Mouse (Mus musculus): ENCODE results near the gene 2610021A01Rik. TPM values are rescaled to one million over a fixed set of nuclear protein-coding genes. Genes with fewer than 3 reads are reported as not detected.
A peak's percentile ranks its signal among the peaks of the same experiment; 100 is the strongest.
"Not testable (repeated sequence)": the region's sequence is repeated elsewhere in the genome, so short reads cannot be mapped to it uniquely, and the experiment has no call there.

Gene 2610021A01Rik
- 16.3 and 17.8 TPM in 2 replicates for polyA plus RNA-seq (2014; fragmentation: Nextera tagmentation; extraction: Ambion mirVana)

- peak; percentile 88 for DNase-seq (ENCODE audit: low spot score)
- no peaks in the 10 kb centered on the region; the same call in 1 of the 2 replicates for H3K36me3 ChIP-seq (ENCODE audit: control insufficient read depth, insufficient read depth, low read length)
- H3K4me2 ChIP-seq, result peak within 1 kb of the TSS; percentile 79
- H3K4me1 ChIP-seq (replicated peaks; ENCODE audit: control insufficient read depth, insufficient read depth, low read length), result no peaks in the 10 kb centered on the region
- ATAC-seq (replicated peaks; ENCODE audit: low FRiP score), result peak; percentile 99
- no peaks in the 10 kb centered on the region for H3K27me3 ChIP-seq (replicated peaks; ENCODE audit: control insufficient read depth, insufficient read depth, low read length)
- WGBS, result under 1% methylated on average over 41 of the region's 41 CpGs
- no peaks in the 10 kb centered on the region for H3K9me3 ChIP-seq (ENCODE audit: control insufficient read depth, low read length)
- peak within 1 kb of the TSS; percentile 72 for H3K4me3 ChIP-seq (ENCODE audit: low read depth, low read length)
- H3K9ac ChIP-seq (ENCODE audit: low read depth, low read length), result peak within 1 kb of the TSS; percentile 81
- peak within 1 kb of the TSS; percentile 25; the same call in 1 of the 2 replicates for H3K27ac ChIP-seq (ENCODE audit: low read depth, low read length)
These were observed at the start of gene 2610021A01Rik for GRCm38 (mm10) chr7:41599034-41599813. Gene 2610021A01Rik, plus strand, starts transcription at chr7:41599230.

GRCm38 (mm10) chr7:41560681-41561080 is 38.3 kb upstream of the 2610021A01Rik start:
- 65% methylated on average over 8 of the region's 8 CpGs for WGBS
- Histone ChIP-seq H3K9ac (ENCODE audit: low read depth, low read length) (no peak overlapping the region), H3K4me3 (ENCODE audit: low read depth, low read length) (no peak overlapping the region), H3K4me2 (no peak overlapping the region), H3K27me3 (replicated peaks; ENCODE audit: control insufficient read depth, insufficient read depth, low read length) (no peaks in the 10 kb centered on the region), H3K9me3 (ENCODE audit: control insufficient read depth, low read length) (0 out of 2 replicates have a peak, but pooled peaks cover 2% of the 10 kb centered on the region), H3K4me1 (replicated peaks; ENCODE audit: control insufficient read depth, insufficient read depth, low read length) (no peaks in the 10 kb centered on the region), H3K27ac (ENCODE audit: low read depth, low read length) (no peak overlapping the region), H3K36me3 (ENCODE audit: control insufficient read depth, insufficient read depth, low read length) (no peaks in the 10 kb centered on the region)
- DNase-seq (ENCODE audit: low spot score), result no peak
- no peak for ATAC-seq (replicated peaks; ENCODE audit: low FRiP score)

GRCm38 (mm10) chr7:41573562-41573961 is 25.5 kb upstream of the 2610021A01Rik start, which contains the start of gene Gm6871:
Gene Gm6871, minus strand, starts transcription at chr7:41573662.
- not testable (repeated sequence) for H3K4me1 ChIP-seq (replicated peaks; ENCODE audit: control insufficient read depth, insufficient read depth, low read length); H3K9ac ChIP-seq (ENCODE audit: low read depth, low read length); H3K9me3 ChIP-seq (ENCODE audit: control insufficient read depth, low read length); H3K27ac ChIP-seq (ENCODE audit: low read depth, low read length); H3K4me3 ChIP-seq (ENCODE audit: low read depth, low read length); DNase-seq (ENCODE audit: low spot score); H3K27me3 ChIP-seq (replicated peaks; ENCODE audit: control insufficient read depth, insufficient read depth, low read length); H3K36me3 ChIP-seq (ENCODE audit: control insufficient read depth, insufficient read depth, low read length); H3K4me2 ChIP-seq; ATAC-seq (replicated peaks; ENCODE audit: low FRiP score)
- 78% methylated on average over 5 of the region's 6 CpGs for WGBS

GRCm38 (mm10) chr7:41577956-41578355 is 21.1 kb upstream of the 2610021A01Rik start:
- Histone ChIP-seq H3K9ac (ENCODE audit: low read depth, low read length) (no peak overlapping the region), H3K27ac (ENCODE audit: low read depth, low read length) (no peak overlapping the region), H3K4me1 (replicated peaks; ENCODE audit: control insufficient read depth, insufficient read depth, low read length) (no peaks in the 10 kb centered on the region), H3K9me3 (ENCODE audit: control insufficient read depth, low read length) (no peaks in the 10 kb centered on the region), H3K4me2 (no peak overlapping the region), H3K27me3 (replicated peaks; ENCODE audit: control insufficient read depth, insufficient read depth, low read length) (no peaks in the 10 kb centered on the region), H3K36me3 (ENCODE audit: control insufficient read depth, insufficient read depth, low read length) (no peaks in the 10 kb centered on the region), H3K4me3 (ENCODE audit: low read depth, low read length) (no peak overlapping the region)
- DNase-seq (ENCODE audit: low spot score), result no peak
- ATAC-seq (replicated peaks; ENCODE audit: low FRiP score), result no peak
- 85% methylated on average over 2 of the region's 2 CpGs for WGBS

GRCm38 (mm10) chr7:41582028-41582427 is 17.0 kb upstream of the 2610021A01Rik start:
- Histone ChIP-seq H3K27ac (ENCODE audit: low read depth, low read length) (no peak overlapping the region), H3K4me3 (ENCODE audit: low read depth, low read length) (no peak overlapping the region), H3K9me3 (ENCODE audit: control insufficient read depth, low read length) (no peaks in the 10 kb centered on the region), H3K4me2 (no peak overlapping the region), H3K36me3 (ENCODE audit: control insufficient read depth, insufficient read depth, low read length) (no peaks in the 10 kb centered on the region), H3K27me3 (replicated peaks; ENCODE audit: control insufficient read depth, insufficient read depth, low read length) (no peaks in the 10 kb centered on the region), H3K4me1 (replicated peaks; ENCODE audit: control insufficient read depth, insufficient read depth, low read length) (no peaks in the 10 kb centered on the region), H3K9ac (ENCODE audit: low read depth, low read length) (no peak overlapping the region)
- no peak for DNase-seq (ENCODE audit: low spot score)
- ATAC-seq (replicated peaks; ENCODE audit: low FRiP score), result no peak

- not testable (repeated sequence) for H3K27me3 ChIP-seq (replicated peaks; ENCODE audit: control insufficient read depth, insufficient read depth, low read length); H3K9me3 ChIP-seq (ENCODE audit: control insufficient read depth, low read length); H3K36me3 ChIP-seq (ENCODE audit: control insufficient read depth, insufficient read depth, low read length); H3K4me2 ChIP-seq; DNase-seq (ENCODE audit: low spot score); H3K27ac ChIP-seq (ENCODE audit: low read depth, low read length); H3K9ac ChIP-seq (ENCODE audit: low read depth, low read length); H3K4me3 ChIP-seq (ENCODE audit: low read depth, low read length); H3K4me1 ChIP-seq (replicated peaks; ENCODE audit: control insufficient read depth, insufficient read depth, low read length); ATAC-seq (replicated peaks; ENCODE audit: low FRiP score)
These were observed 11.2 kb upstream of the 2610021A01Rik start for GRCm38 (mm10) chr7:41587831-41588230.

GRCm38 (mm10) chr7:41598615-41599014 is 415 bp upstream of the 2610021A01Rik start:
- no peak overlapping the region for H3K27ac ChIP-seq (ENCODE audit: low read depth, low read length)
- no peak for DNase-seq (ENCODE audit: low spot score)
- H3K27me3 ChIP-seq (replicated peaks; ENCODE audit: control insufficient read depth, insufficient read depth, low read length), result no peaks in the 10 kb centered on the region
- 53% methylated on average over 5 of the region's 5 CpGs for WGBS
- ATAC-seq (replicated peaks; ENCODE audit: low FRiP score), result 0 out of 2 replicates have a peak, but pooled peaks have one; percentile 1
- no peaks in the 10 kb centered on the region for H3K4me1 ChIP-seq (replicated peaks; ENCODE audit: control insufficient read depth, insufficient read depth, low read length)
- H3K4me2 ChIP-seq, result peak overlapping the region; percentile 79
- no peaks in the 10 kb centered on the region; the same call in 1 of the 2 replicates for H3K36me3 ChIP-seq (ENCODE audit: control insufficient read depth, insufficient read depth, low read length)
- peak overlapping the region; percentile 72 for H3K4me3 ChIP-seq (ENCODE audit: low read depth, low read length)
- H3K9ac ChIP-seq (ENCODE audit: low read depth, low read length), result peak overlapping the region; percentile 46; the same call in 1 of the 2 replicates
- no peaks in the 10 kb centered on the region for H3K9me3 ChIP-seq (ENCODE audit: control insufficient read depth, low read length)

- Histone ChIP-seq H3K36me3 (ENCODE audit: control insufficient read depth, insufficient read depth, low read length) (no peaks in the 10 kb centered on the region; the same call in 1 of the 2 replicates), H3K4me3 (ENCODE audit: low read depth, low read length) (peak overlapping the region; percentile 72), H3K27ac (ENCODE audit: low read depth, low read length) (no peak overlapping the region), H3K9ac (ENCODE audit: low read depth, low read length) (peak overlapping the region; percentile 81), H3K4me2 (peak overlapping the region; percentile 79), H3K4me1 (replicated peaks; ENCODE audit: control insufficient read depth, insufficient read depth, low read length) (no peaks in the 10 kb centered on the region), H3K9me3 (ENCODE audit: control insufficient read depth, low read length) (no peaks in the 10 kb centered on the region), H3K27me3 (replicated peaks; ENCODE audit: control insufficient read depth, insufficient read depth, low read length) (no peaks in the 10 kb centered on the region)
- 0 out of 2 replicates have a peak, but pooled peaks have one; percentile 30 for ATAC-seq (replicated peaks; ENCODE audit: low FRiP score)
- no peak for DNase-seq (ENCODE audit: low spot score)
- WGBS, result 13% methylated on average over 3 of the region's 3 CpGs
These were observed 1.0 kb downstream of the 2610021A01Rik start for GRCm38 (mm10) chr7:41599932-41600548.

Data from liver, embryonic 11.5 days (tissue).